Mouse (Mus musculus) hindbrain, embryonic 14.5 days (tissue): Measurements from ENCODE around the gene Reps1. TPM values are rescaled to one million over a fixed set of nuclear protein-coding genes. Genes with fewer than 3 reads are reported as not detected.
"Not testable (repeated sequence)": the region's sequence is repeated elsewhere in the genome, so short reads cannot be mapped to it uniquely, and the experiment has no call there.

Source experiments
- ATAC-seq: fragments of 200-750 bp; cut with Nextera tagmentation; 2 replicates; pipeline ENCODE4 v1.8.0; 2017; ENCODE audit warnings: moderate number of reproducible peaks, mild to moderate bottlenecking, moderate TSS enrichment, moderate library complexity; ENCODE audit not compliant: low FRiP score
- DNase-seq: peaks from one replicate; pipeline ENCODE4 v3.0.0-alpha.2; 2015; ENCODE audit warnings: low spot score
- H3K27ac ChIP-seq: fragments of 300-500 bp; sonication (generic); 2 replicates; pipeline ENCODE4 v1.5.1; 2014; ENCODE audit warnings: mild to moderate bottlenecking, moderate library complexity
- H3K27me3 ChIP-seq: fragments of 300-500 bp; sonication (generic); 2 replicates; pipeline ENCODE4 v1.6.1; 2014; ENCODE audit warnings: mild to moderate bottlenecking, low read length, mixed read lengths; ENCODE audit not compliant: control insufficient read depth, insufficient read depth
- H3K36me3 ChIP-seq: fragments of 300-500 bp; sonication (generic); replicated peaks from 2 replicates; pipeline ENCODE4 v1.6.1; 2014; ENCODE audit not compliant: control insufficient read depth, insufficient read depth
- H3K4me1 ChIP-seq: fragments of 300-500 bp; sonication (generic); replicated peaks from 2 replicates; pipeline ENCODE4 v1.6.1; 2014; ENCODE audit warnings: antibody characterized with exemption, low read length, mixed read lengths; ENCODE audit not compliant: control insufficient read depth, insufficient read depth
- H3K4me2 ChIP-seq: fragments of 300-500 bp; sonication (generic); replicated peaks from 2 replicates; pipeline ENCODE4 v1.6.1; 2014; ENCODE audit warnings: mild to moderate bottlenecking, moderate library complexity
- H3K4me3 ChIP-seq: fragments of 300-500 bp; sonication (generic); replicated peaks from 2 replicates; pipeline ENCODE4 v1.5.1; 2014; ENCODE audit warnings: mild to moderate bottlenecking, low read length
- H3K9ac ChIP-seq: fragments of 300-500 bp; sonication (generic); 2 replicates; pipeline ENCODE4 v1.6.1; 2014
- H3K9me3 ChIP-seq: fragments of 300-500 bp; sonication (generic); 2 replicates; pipeline ENCODE4 v1.6.1; 2016; ENCODE audit warnings: low read length; ENCODE audit not compliant: control insufficient read depth
- WGBS: fragments of 180-500 bp; shearing (Covaris S2); extraction: QIAGEN DNeasy Blood & Tissue Kit; methylation state at CpG from one replicate; pipeline ENCODE4 v1.1.7; 2014; 5-methylcytosine and 5-hydroxymethylcytosine counted together
- polyA plus RNA-seq: library from polyadenylated mRNA; unstranded; fragments of >200 nt; fragmentation: Nextera tagmentation; extraction: Ambion mirVana; gene quantifications from 2 replicates; pipeline ENCODE4 v1.2.1, GENCODE M21; 2014

The Reps1 gene
- polyA plus RNA-seq, 1 experiment from 2014 or later, result 22.5 TPM

- H3K4me2 ChIP-seq, result no peak overlapping the region
- H3K9ac ChIP-seq, result no peak overlapping the region
- no peak for DNase-seq
- H3K9me3 ChIP-seq, result no peaks in the 10 kb centered on the region
- no peak overlapping the region for H3K27ac ChIP-seq
- WGBS, result 84% methylated on average over 10 of the region's 10 CpGs
- no peak overlapping the region for H3K4me3 ChIP-seq
- peaks cover 34% of the 10 kb centered on the region for H3K36me3 ChIP-seq
- no peak for ATAC-seq
- no peaks in the 10 kb centered on the region for H3K4me1 ChIP-seq
- H3K27me3 ChIP-seq, result no peaks in the 10 kb centered on the region
Measured at GRCm38 (mm10) chr10:18113473-18114093, 57.9 kb downstream of the Reps1 start.

GRCm38 (mm10) chr10:18118336-18118735, 62.7 kb downstream of the Reps1 start:
- no peak overlapping the region for H3K9ac ChIP-seq
- H3K36me3 ChIP-seq, result peaks cover 80% of the 10 kb centered on the region
- H3K9me3 ChIP-seq, result no peaks in the 10 kb centered on the region
- H3K4me2 ChIP-seq, result no peak overlapping the region
- no peaks in the 10 kb centered on the region for H3K27me3 ChIP-seq
- no peak overlapping the region for H3K4me3 ChIP-seq
- no peak overlapping the region for H3K27ac ChIP-seq
- DNase-seq, result no peak
- H3K4me1 ChIP-seq, result no peaks in the 10 kb centered on the region
- ATAC-seq, result no peak
- WGBS, result 65% methylated on average over 8 of the region's 8 CpGs

- Histone ChIP-seq H3K27me3 (no peaks in the 10 kb centered on the region), H3K9ac (no peak overlapping the region), H3K36me3 (peaks cover 31% of the 10 kb centered on the region), H3K9me3 (no peaks in the 10 kb centered on the region), H3K4me3 (no peak overlapping the region), H3K4me1 (no peaks in the 10 kb centered on the region), H3K27ac (no peak overlapping the region), H3K4me2 (no peak overlapping the region)
- ATAC-seq (no peak), DNase-seq (no peak)
- 95% methylated on average over 5 of the region's 5 CpGs for WGBS
Measured at GRCm38 (mm10) chr10:18130276-18130675, 74.6 kb downstream of the Reps1 start.

DNA sequence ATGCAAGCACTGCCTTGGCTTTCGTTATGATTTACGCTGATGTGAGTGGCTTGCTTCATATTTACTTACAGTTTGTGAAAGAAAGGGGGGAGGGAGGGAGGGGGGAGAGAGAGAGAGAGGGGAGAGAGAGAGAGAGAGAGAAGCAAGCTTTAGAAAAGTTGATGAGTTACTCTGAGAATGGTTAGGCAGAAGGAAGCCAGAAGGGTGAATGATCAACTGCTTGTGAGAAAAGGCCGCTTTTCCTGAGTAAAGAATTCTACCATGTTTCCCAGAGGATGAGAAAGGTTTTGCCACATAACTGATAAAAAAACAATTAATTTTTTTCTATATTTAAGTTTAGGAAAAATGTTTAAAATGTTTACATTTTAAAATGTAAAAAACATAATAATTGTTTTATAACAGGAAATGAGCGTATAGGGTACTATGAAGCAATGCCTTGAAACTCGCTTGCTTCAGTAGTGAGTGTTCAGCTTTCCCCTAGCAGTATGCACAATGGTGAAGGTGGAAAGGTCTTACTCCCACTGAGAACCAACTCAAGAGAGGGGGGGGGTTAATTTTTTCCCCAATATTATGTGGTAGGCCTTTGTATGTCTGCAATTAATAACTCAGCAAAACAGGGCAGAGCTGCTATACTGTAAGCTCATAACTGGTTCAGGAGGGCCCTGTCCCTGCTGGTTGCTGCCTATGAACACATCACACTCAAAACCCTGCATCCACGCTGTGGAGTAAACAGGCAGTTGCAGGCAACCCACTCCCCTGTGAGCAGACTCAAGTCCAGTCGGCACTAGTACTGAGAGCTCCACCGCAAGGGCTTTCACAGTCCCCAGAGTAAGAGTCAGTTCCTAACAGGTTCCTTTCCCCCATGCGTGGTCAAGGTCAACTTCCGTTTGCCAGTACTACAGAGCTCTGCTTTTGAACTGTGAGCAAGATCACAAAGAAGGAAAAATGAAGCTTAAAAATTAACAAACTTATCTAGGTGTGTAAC, 76.3 kb downstream of the Reps1 start:
- Histone ChIP-seq H3K27ac (no peak overlapping the region), H3K4me2 (no peak overlapping the region), H3K4me3 (no peak overlapping the region), H3K36me3 (peaks cover 17% of the 10 kb centered on the region; the same call in 1 of the 2 replicates), H3K4me1 (no peaks in the 10 kb centered on the region), H3K27me3 (no peaks in the 10 kb centered on the region), H3K9ac (no peak overlapping the region), H3K9me3 (no peaks in the 10 kb centered on the region)
- ATAC-seq, result no peak
- WGBS, result 89% methylated on average over 10 of the region's 10 CpGs
- no peak for DNase-seq

DNA sequence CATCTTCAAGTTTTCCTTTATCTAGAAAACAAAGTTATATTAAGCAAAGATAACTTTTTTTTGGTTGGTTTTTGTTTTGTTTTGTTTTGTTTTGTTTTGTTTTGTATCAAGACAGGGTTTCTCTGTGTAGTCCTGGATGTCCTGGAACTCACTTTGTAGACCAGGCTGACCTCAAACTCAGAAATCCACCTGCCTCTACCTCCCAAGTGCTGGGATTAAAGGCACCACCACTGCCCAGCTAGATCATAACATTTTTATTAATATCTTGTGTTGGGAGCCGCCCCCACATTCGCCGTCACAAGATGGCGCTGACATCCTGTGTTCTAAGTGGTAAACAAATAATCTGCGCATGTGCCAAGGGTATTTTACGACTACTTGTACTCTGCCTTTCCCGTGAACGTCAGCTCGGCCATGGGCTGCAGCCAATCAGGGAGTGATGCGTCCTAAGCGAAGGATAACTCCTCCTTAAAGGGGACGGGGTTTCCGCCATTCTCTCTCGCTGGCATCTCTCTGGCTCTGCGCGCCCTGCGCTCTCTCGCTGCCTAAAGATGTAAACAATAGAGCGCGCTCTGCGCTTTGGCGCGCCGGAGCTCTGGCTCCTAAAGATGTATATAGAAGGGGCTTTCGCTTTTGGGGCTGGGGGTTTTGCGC, 83.3 kb downstream of the Reps1 start:
- not testable (repeated sequence) for H3K27me3 ChIP-seq, H3K9ac ChIP-seq, H3K9me3 ChIP-seq, DNase-seq, H3K27ac ChIP-seq, H3K4me1 ChIP-seq, ATAC-seq, H3K36me3 ChIP-seq
- H3K4me3 ChIP-seq, result peak overlapping the region; percentile 23
- peak overlapping the region; percentile 36 for H3K4me2 ChIP-seq
- 93% methylated on average over 12 of the region's 26 CpGs for WGBS

GRCm38 (mm10) chr10:18139615-18140014, 84.0 kb downstream of the Reps1 start:
- H3K4me1 ChIP-seq, result no peaks in the 10 kb centered on the region
- H3K27ac ChIP-seq, result no peak overlapping the region
- peak overlapping the region; percentile 23 for H3K4me3 ChIP-seq
- ATAC-seq, result no peak
- DNase-seq, result no peak
- no peaks in the 10 kb centered on the region for H3K27me3 ChIP-seq
- no peaks in the 10 kb centered on the region for H3K36me3 ChIP-seq
- no peak overlapping the region for H3K9ac ChIP-seq
- peak overlapping the region; percentile 36 for H3K4me2 ChIP-seq
- 89% methylated on average over 5 of the region's 5 CpGs for WGBS
- no peaks in the 10 kb centered on the region for H3K9me3 ChIP-seq

DNA sequence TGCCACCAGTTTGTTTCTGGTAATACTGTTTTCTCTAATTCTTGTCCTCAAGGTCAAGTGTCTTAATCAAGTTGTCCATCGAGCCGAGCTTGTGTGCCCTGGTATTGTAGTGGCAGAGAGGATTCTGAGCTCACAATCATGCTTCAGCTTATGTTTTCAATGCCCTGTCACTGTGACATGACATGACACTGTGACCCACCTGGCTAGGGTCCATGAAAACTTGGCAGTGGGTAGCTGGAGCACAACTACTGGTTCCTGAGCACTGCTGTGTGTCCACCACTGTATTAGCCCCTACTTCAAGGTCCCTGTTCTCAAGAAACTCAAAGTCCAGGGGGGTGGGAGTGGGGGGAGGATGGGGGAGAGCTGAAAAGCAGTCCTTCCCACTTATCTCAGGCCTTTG, 85.7 kb downstream of the Reps1 start:
- Histone ChIP-seq H3K27me3 (no peaks in the 10 kb centered on the region), H3K36me3 (no peaks in the 10 kb centered on the region), H3K9ac (no peak overlapping the region), H3K4me3 (no peak overlapping the region), H3K4me2 (no peak overlapping the region), H3K4me1 (no peaks in the 10 kb centered on the region), H3K27ac (no peak overlapping the region), H3K9me3 (no peaks in the 10 kb centered on the region)
- 80% methylated on average over 2 of the region's 2 CpGs for WGBS
- DNase-seq (no peak), ATAC-seq (no peak)

DNA sequence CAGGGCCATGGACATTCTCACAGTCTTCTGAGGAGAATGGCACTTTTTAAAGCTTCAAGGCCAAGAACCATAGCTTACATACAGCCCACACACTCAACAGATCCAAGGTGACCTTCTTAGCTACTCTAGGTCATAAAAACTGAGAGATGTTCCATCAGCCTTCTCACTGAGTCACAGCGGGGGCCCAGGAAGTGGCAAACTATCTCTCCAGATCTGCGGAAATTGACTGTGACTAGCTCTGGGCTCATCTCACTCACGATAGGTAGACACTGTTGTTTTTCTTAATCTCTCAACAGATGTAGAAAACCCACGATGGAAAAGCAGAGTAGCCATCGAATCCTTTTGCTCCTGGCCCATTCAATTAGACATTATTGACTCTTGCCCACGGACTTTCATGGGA, 86.6 kb downstream of the Reps1 start:
- no peaks in the 10 kb centered on the region for H3K36me3 ChIP-seq
- no peak overlapping the region for H3K27ac ChIP-seq
- no peaks in the 10 kb centered on the region for H3K27me3 ChIP-seq
- no peak overlapping the region for H3K9ac ChIP-seq
- WGBS, result 87% methylated on average over 6 of the region's 6 CpGs
- no peak overlapping the region for H3K4me2 ChIP-seq
- no peaks in the 10 kb centered on the region for H3K4me1 ChIP-seq
- DNase-seq (no peak), ATAC-seq (no peak)
- no peaks in the 10 kb centered on the region for H3K9me3 ChIP-seq
- no peak overlapping the region for H3K4me3 ChIP-seq

GRCm38 (mm10) chr10:18147224-18147623, 91.6 kb downstream of the Reps1 start:
- H3K4me2 ChIP-seq, result no peak overlapping the region
- H3K9me3 ChIP-seq, result no peaks in the 10 kb centered on the region
- H3K36me3 ChIP-seq, result no peaks in the 10 kb centered on the region
- H3K9ac ChIP-seq, result no peak overlapping the region
- ATAC-seq (no peak), DNase-seq (no peak)
- no peak overlapping the region for H3K4me3 ChIP-seq
- H3K27ac ChIP-seq, result no peak overlapping the region
- WGBS, result 82% methylated on average over 3 of the region's 3 CpGs
- no peaks in the 10 kb centered on the region for H3K4me1 ChIP-seq
- no peaks in the 10 kb centered on the region for H3K27me3 ChIP-seq
